10 mouse cellular contexts compared by ENCODE assay signal in the genomic region with DNA sequence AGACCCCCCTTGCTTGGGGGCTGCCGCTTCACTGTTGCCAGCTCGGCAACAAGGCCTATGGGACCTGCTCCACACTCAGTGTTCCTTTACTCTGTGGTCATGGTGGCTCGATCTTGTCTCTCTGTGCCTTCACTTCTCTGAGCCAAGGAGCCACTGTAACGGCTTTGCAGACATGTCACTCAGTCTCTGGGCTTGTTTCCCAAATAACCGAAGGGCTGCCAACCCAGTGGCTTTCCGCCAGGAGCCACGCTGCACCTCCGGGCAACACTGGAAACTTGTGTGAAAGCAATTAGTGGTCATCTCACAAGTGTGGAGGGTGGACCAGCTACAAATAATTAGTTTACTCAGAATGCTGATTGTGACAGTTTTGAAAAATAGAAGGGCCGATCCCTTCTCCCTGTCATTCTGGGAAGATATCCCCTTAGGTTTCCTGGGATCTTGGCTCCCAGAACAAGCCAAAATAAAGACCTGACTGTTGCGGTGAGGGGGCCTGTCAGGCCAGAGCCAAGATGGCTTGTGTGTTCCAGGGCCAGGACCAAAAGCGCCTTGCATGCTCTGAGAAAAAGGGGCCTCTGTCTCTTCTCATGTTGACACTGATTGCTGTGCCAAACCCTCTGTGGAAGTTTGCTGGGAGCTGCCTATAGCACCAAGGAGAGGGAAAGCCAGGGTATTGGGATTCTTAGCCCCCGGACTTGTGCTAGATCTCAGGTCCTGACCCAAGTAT. TPM values are rescaled to one million over a fixed set of nuclear protein-coding genes. Genes with fewer than 3 reads are reported as not detected.
A peak's percentile ranks its signal among the peaks of the same experiment; 100 is the strongest.
DNase-seq lines count a peak whose midpoint lies in the region; ATAC-seq and TF ChIP-seq lines count a peak whose summit lies in the region.
"Had no signal": no experiment of that assay in that cellular context is flagged by ENCODE, and none has a peak within 500 bp of the region (broad histone marks: within the 10 kb centered on the region; RNA-seq: fewer than 3 reads in every experiment).

No protein-coding gene starts in this region.

- H3K27ac ChIP-seq in kidney, adult 2 months (ENCODE audit: insufficient read depth, low read depth, low read length), result no peak overlapping the region
- H3K27ac ChIP-seq in kidney, embryonic 15.5 days, result no peak overlapping the region
- H3K27ac ChIP-seq: macrophage had no signal

- no peak overlapping the region for H3K4me3 ChIP-seq in kidney, adult 2 months (ENCODE audit: insufficient read depth, low read depth, low read length)
- no peak overlapping the region for H3K4me3 ChIP-seq in kidney, embryonic 15.5 days (replicated peaks)
- H3K4me3 ChIP-seq: erythroblast, embryonic 14.5 days had no signal

- ATAC-seq in kidney, embryonic 15.5 days (replicated peaks; ENCODE audit: low FRiP score), result no peak
- ATAC-seq in cerebellum, adult (ENCODE audit: insufficient number of reproducible peaks, low FRiP score, low TSS enrichment), result peak; percentile 76; the same call in 1 of the 2 replicates

- H3K9ac ChIP-seq in kidney, embryonic 15.5 days, result no peak overlapping the region

- WGBS in kidney, adult 2 months, result 74% methylated on average over 12 of the region's 12 CpGs
- WGBS in kidney, embryonic 15.5 days, result 80% methylated on average over 12 of the region's 12 CpGs

- no peaks in the 10 kb centered on the region for H3K36me3 ChIP-seq in kidney, adult 2 months (ENCODE audit: control insufficient read depth, insufficient read depth, low read length)
- H3K36me3 ChIP-seq in kidney, embryonic 15.5 days, result no peaks in the 10 kb centered on the region

- no peak overlapping the region for H3K4me2 ChIP-seq in kidney, embryonic 15.5 days

- DNase-seq in kidney, adult 2 months, result peak; percentile 74
- DNase-seq in frontal cortex, postnatal 36 days (ENCODE audit: low spot score in 2 of 2), result peak; percentile 55 to 82
- peak; percentile 88 to 89 for DNase-seq in layer of hippocampus, postnatal 10 days (ENCODE audit: low spot score in 2 of 2)
- DNase-seq in right cerebral cortex, postnatal 25 days, result peak; percentile 57
- DNase-seq in thymus, postnatal 14 days, result no peak
- no peak for DNase-seq in spleen, postnatal 36 days (ENCODE audit: low spot score in 2 of 2)

- TF ChIP-seq CTCF in kidney, adult 2 months (conservative IDR thresholded peaks at IDR 0.05; ENCODE audit: insufficient read depth, insufficient read length, low read depth, low read length), result no peak

- TF ChIP-seq POLR2A in kidney, adult 2 months (IDR thresholded peaks at IDR 0.05; ENCODE audit: low read depth, low read length), result no peak

- no peaks in the 10 kb centered on the region for H3K27me3 ChIP-seq in kidney, adult 2 months (replicated peaks; ENCODE audit: control insufficient read depth, insufficient read depth, low read length)
- peaks cover 8% of the 10 kb centered on the region for H3K27me3 ChIP-seq in kidney, embryonic 15.5 days

- H3K9me3 ChIP-seq in kidney, embryonic 15.5 days (replicated peaks), result no peaks in the 10 kb centered on the region

- H3K4me1 ChIP-seq in kidney, adult 2 months (ENCODE audit: control insufficient read depth, insufficient read depth, low read length), result no peaks in the 10 kb centered on the region
- H3K4me1 ChIP-seq in kidney, embryonic 15.5 days, result no peaks in the 10 kb centered on the region

RNA-seq across cellular contexts. Expression of gene 2810459M11Rik, which starts 7.7 kb away (rescaled TPM):
- 0.13 and 0.20 TPM in 2 replicates for polyA plus RNA-seq in kidney, adult 2 months (2012; rRNA removed)
- polyA plus RNA-seq in kidney, embryonic 15.5 days (2015; fragmentation: Nextera tagmentation; extraction: Ambion mirVana), result 1.1 and 1.2 TPM in 2 replicates
- total RNA-seq in layer of hippocampus, postnatal 10 days (2021), result 10 to 100 TPM; 13.7 to 17.2 TPM
- polyA plus RNA-seq: macrophage had no signal

RNA-seq across cellular contexts. Expression of gene Psmd1, which starts 10.8 kb away (rescaled TPM):
- polyA plus RNA-seq in kidney, adult 2 months (2012; rRNA removed), result 61.2 and 64.4 TPM in 2 replicates
- 181 and 182 TPM in 2 replicates for polyA plus RNA-seq in kidney, embryonic 15.5 days (2015; fragmentation: Nextera tagmentation; extraction: Ambion mirVana)
- 100 to 1,000 TPM; 123 to 129 TPM for total RNA-seq in layer of hippocampus, postnatal 10 days (2021)

RNA-seq across cellular contexts. Expression of gene Spata3, which starts 36.7 kb away (rescaled TPM):
- polyA plus RNA-seq in kidney, adult 2 months (2012; rRNA removed), result 0.33 and 0.39 TPM in 2 replicates
- not detected in 2 replicates for polyA plus RNA-seq in kidney, embryonic 15.5 days (2015; fragmentation: Nextera tagmentation; extraction: Ambion mirVana)
- 1 to 10 TPM; 1.2 to 1.8 TPM for total RNA-seq in layer of hippocampus, postnatal 10 days (2021)
- polyA plus RNA-seq: erythroblast, embryonic 14.5 days; macrophage had no signal

RNA-seq across cellular contexts. Expression of gene Htr2b, which starts 58.4 kb away (rescaled TPM):
- polyA plus RNA-seq in kidney, adult 2 months (2012; rRNA removed), result 0.33 and 0.71 TPM in 2 replicates
- 1.1 and 1.3 TPM in 2 replicates for polyA plus RNA-seq in kidney, embryonic 15.5 days (2015; fragmentation: Nextera tagmentation; extraction: Ambion mirVana)
- total RNA-seq in layer of hippocampus, postnatal 10 days (2021), result under 1 TPM in 1 of 2 experiments, not detected in 1; 0.16 TPM
- polyA plus RNA-seq: erythroblast, embryonic 14.5 days had no signal

Comparison
In these comparisons a context has a peak if more than half of its experiments do, and no peak if none do; other contexts are left out.
1. DNase-seq: peak in kidney, adult 2 months (single experiment), frontal cortex, postnatal 36 days (2 of 2), layer of hippocampus, postnatal 10 days (2 of 2) and right cerebral cortex, postnatal 25 days (single experiment); none in thymus, postnatal 14 days (single experiment) and spleen, postnatal 36 days (0 of 2).